ENCODE assay signal across 17 mouse cellular contexts in genomic region chr1:33583817-33584589, GRCm38 (mm10).
A peak's percentile ranks its signal among the peaks of the same experiment; 100 is the strongest.
DNase-seq lines count a peak whose midpoint lies in the region; ATAC-seq lines count a peak whose summit lies in the region.
"Had no signal": no experiment of that assay in that cellular context is flagged by ENCODE, and none has a peak within 500 bp of the region (broad histone marks: within the 10 kb centered on the region; RNA-seq: fewer than 3 reads in every experiment).

No protein-coding gene starts in this region.

- H3K9me3 ChIP-seq in kidney, embryonic 15.5 days (replicated peaks) = no peaks in the 10 kb centered on the region
- no peaks in the 10 kb centered on the region for H3K9me3 ChIP-seq in intestine, embryonic 16.5 days (ENCODE audit: control insufficient read depth, low read length)
- no peaks in the 10 kb centered on the region for H3K9me3 ChIP-seq in forebrain, embryonic 11.5 days (ENCODE audit: control insufficient read depth, low read length)
- H3K9me3 ChIP-seq: hindbrain, embryonic 15.5 days; liver, embryonic 13.5 days; midbrain, embryonic 10.5 days had no signal

- H3K9ac ChIP-seq in kidney, embryonic 15.5 days = no peak overlapping the region
- no peak overlapping the region for H3K9ac ChIP-seq in intestine, embryonic 16.5 days (ENCODE audit: low read depth, low read length)
- H3K9ac ChIP-seq in forebrain, embryonic 11.5 days (ENCODE audit: low read length) = no peak overlapping the region
- H3K9ac ChIP-seq: hindbrain, embryonic 15.5 days; liver, embryonic 13.5 days had no signal

- peak; percentile 77; the same call in 1 of the 2 replicates for ATAC-seq in kidney, embryonic 15.5 days (replicated peaks; ENCODE audit: low FRiP score)
- ATAC-seq in intestine, embryonic 16.5 days = peak; percentile 67; the same call in 1 of the 2 replicates
- no peak for ATAC-seq in forebrain, embryonic 11.5 days (replicated peaks; ENCODE audit: low FRiP score)

- 0 out of 2 replicates have a peak, but pooled peaks cover 4% of the 10 kb centered on the region for H3K4me1 ChIP-seq in kidney, embryonic 15.5 days
- peaks cover 3% of the 10 kb centered on the region; the same call in 1 of the 2 replicates for H3K4me1 ChIP-seq in intestine, embryonic 16.5 days (ENCODE audit: control insufficient read depth, insufficient read depth, low read length)
- no peaks in the 10 kb centered on the region for H3K4me1 ChIP-seq in forebrain, embryonic 11.5 days (replicated peaks; ENCODE audit: control insufficient read depth, insufficient read depth, low read length)
- H3K4me1 ChIP-seq: hindbrain, embryonic 15.5 days; midbrain, embryonic 10.5 days had no signal

- H3K27ac ChIP-seq in kidney, embryonic 15.5 days = no peak overlapping the region
- H3K27ac ChIP-seq in intestine, embryonic 16.5 days (ENCODE audit: low read length) = no peak overlapping the region
- H3K27ac ChIP-seq in forebrain, embryonic 11.5 days (ENCODE audit: low read depth, low read length) = no peak overlapping the region
- H3K27ac ChIP-seq: hindbrain, embryonic 15.5 days; liver, embryonic 13.5 days; midbrain, embryonic 10.5 days had no signal

- no peak for DNase-seq in kidney, postnatal 14 days
- peak; percentile 41 for DNase-seq in 3134 (ENCODE audit: extremely low read depth, insufficient read length, low spot score)
- peak; percentile 17 for DNase-seq in Muller cell, postnatal 12 days (ENCODE audit: inconsistent ontology term)
- no peak for DNase-seq in adrenal gland, postnatal 36 days
- DNase-seq in forebrain, embryonic 11.5 days (ENCODE audit: low spot score) = no peak
- no peak for DNase-seq in spleen, postnatal 4 days (ENCODE audit: low spot score in 2 of 2)
- DNase-seq: cerebellum, adult 8-10 months; embryo, embryonic 11 days; heart, adult 11 months; kidney, adult 9 months; layer of hippocampus, adult 9-11 months; liver, embryonic 13.5 days had no signal

- no peak overlapping the region for H3K4me2 ChIP-seq in kidney, embryonic 15.5 days
- no peak overlapping the region for H3K4me2 ChIP-seq in intestine, embryonic 16.5 days (ENCODE audit: low read depth, low read length)
- no peak overlapping the region for H3K4me2 ChIP-seq in forebrain, embryonic 11.5 days (ENCODE audit: low read depth, low read length, severe bottlenecking)
- H3K4me2 ChIP-seq: hindbrain, embryonic 15.5 days; liver, embryonic 13.5 days had no signal

- 73% methylated on average over 7 of the region's 7 CpGs for WGBS in kidney, embryonic 15.5 days
- WGBS in intestine, embryonic 16.5 days = 77% methylated on average over 7 of the region's 7 CpGs
- 92% methylated on average over 7 of the region's 7 CpGs for WGBS in forebrain, embryonic 11.5 days

- H3K36me3 ChIP-seq in kidney, embryonic 15.5 days = no peaks in the 10 kb centered on the region
- H3K36me3 ChIP-seq in intestine, embryonic 16.5 days (ENCODE audit: control insufficient read depth, insufficient read depth, low read length) = no peaks in the 10 kb centered on the region
- no peaks in the 10 kb centered on the region for H3K36me3 ChIP-seq in forebrain, embryonic 11.5 days (ENCODE audit: control insufficient read depth, insufficient read depth, low read length)
- H3K36me3 ChIP-seq: hindbrain, embryonic 15.5 days; liver, embryonic 13.5 days; midbrain, embryonic 10.5 days had no signal

- no peak overlapping the region for H3K4me3 ChIP-seq in kidney, embryonic 15.5 days (replicated peaks)
- H3K4me3 ChIP-seq in intestine, embryonic 16.5 days (ENCODE audit: low read length) = no peak overlapping the region
- no peak overlapping the region for H3K4me3 ChIP-seq in forebrain, embryonic 11.5 days (ENCODE audit: low read depth, low read length)
- H3K4me3 ChIP-seq: erythroblast, embryonic 14.5 days; hindbrain, embryonic 15.5 days; liver, embryonic 13.5 days; midbrain, embryonic 10.5 days had no signal

- H3K27me3 ChIP-seq in kidney, embryonic 15.5 days = no peaks in the 10 kb centered on the region
- no peaks in the 10 kb centered on the region for H3K27me3 ChIP-seq in intestine, embryonic 16.5 days (replicated peaks; ENCODE audit: control insufficient read depth, insufficient read depth, low read length)
- no peaks in the 10 kb centered on the region for H3K27me3 ChIP-seq in forebrain, embryonic 11.5 days (ENCODE audit: control insufficient read depth, insufficient read depth, low read length)
- H3K27me3 ChIP-seq: hindbrain, embryonic 15.5 days; liver, embryonic 13.5 days had no signal

Comparison
In these comparisons a context has a peak if more than half of its experiments do, and no peak if none do; other contexts are left out.
1. DNase-seq: peak in 3134 (single experiment) and Muller cell, postnatal 12 days (single experiment); none in kidney, postnatal 14 days (single experiment), adrenal gland, postnatal 36 days (0 of 2), forebrain, embryonic 11.5 days (single experiment) and spleen, postnatal 4 days (0 of 2).